Mouse (Mus musculus) ES-E14 (cell line): ENCODE results near the gene Cenpm. TPM values are rescaled to one million over a fixed set of nuclear protein-coding genes. Genes with fewer than 3 reads are reported as not detected.
A peak's percentile ranks its signal among the peaks of the same experiment; 100 is the strongest.

Source experiments
- DNase-seq: peaks from one replicate; pipeline ENCODE4 v3.0.0-alpha.2; 2013; ENCODE audit warnings: low read depth, low spot score
- H3K27ac ChIP-seq: 2 replicates; pipeline ENCODE4 v1.5.1; 2012; ENCODE audit warnings: low read depth, mild to moderate bottlenecking, low read length, moderate library complexity, mixed read lengths; ENCODE audit not compliant: poor library complexity, insufficient read depth, severe bottlenecking
- H3K36me3 ChIP-seq: 2 replicates; pipeline ENCODE4 v1.6.1; 2012; ENCODE audit warnings: mild to moderate bottlenecking, low read length, moderate library complexity, mixed read lengths; ENCODE audit not compliant: control insufficient read depth, poor library complexity, insufficient read depth, severe bottlenecking
- H3K4me1 ChIP-seq, 2 experiments: fragments of 150-350 bp in 1 of 2; sonication (generic) in 1 of 2; 2 replicates each; pipeline ENCODE4 v1.6.1; 2012; ENCODE audit warnings: low read length in 2 of 2, mild to moderate bottlenecking in 1 of 2, mixed read lengths in 1 of 2; ENCODE audit not compliant: control insufficient read depth in 2 of 2, insufficient read depth in 2 of 2, poor library complexity in 1 of 2
- H3K4me3 ChIP-seq, 2 experiments: fragments of 150-350 bp in 1 of 2; sonication (generic) in 1 of 2; 2 replicates each; pipeline ENCODE4 v1.5.1; 2012; ENCODE audit warnings: low read length in 2 of 2, low read depth in 1 of 2, mild to moderate bottlenecking in 1 of 2, mixed read lengths in 1 of 2; ENCODE audit not compliant: insufficient read depth in 1 of 2, poor library complexity in 1 of 2, severe bottlenecking in 1 of 2
- H3K9ac ChIP-seq: 2 replicates; pipeline ENCODE4 v1.6.1; 2012; ENCODE audit warnings: low read depth, mild to moderate bottlenecking, low read length, mixed read lengths; ENCODE audit not compliant: poor library complexity, insufficient read depth, severe bottlenecking
- H3K9me3 ChIP-seq: fragments of 150-350 bp; sonication (generic); 2 replicates; pipeline ENCODE4 v1.6.1; 2012; ENCODE audit warnings: low read depth, mild to moderate bottlenecking, low read length; ENCODE audit not compliant: control insufficient read depth, insufficient read depth
- CHD2 ChIP-seq: IDR thresholded peaks from 2 replicates; pipeline ENCODE4 v1.6.1; 2014; ENCODE audit warnings: mild to moderate bottlenecking, low read depth, low read length, inconsistent platforms
- HCFC1 ChIP-seq: IDR thresholded peaks from 2 replicates; pipeline ENCODE4 v1.6.1; 2012; ENCODE audit warnings: low read length, inconsistent platforms, borderline replicate concordance; ENCODE audit not compliant: insufficient read depth
- MAFK ChIP-seq: IDR thresholded peaks from 2 replicates; pipeline ENCODE4 v1.6.1; 2014; ENCODE audit warnings: mild to moderate bottlenecking, low read depth, low read length, inconsistent platforms; ENCODE audit not compliant: insufficient read depth
- ZC3H11A ChIP-seq: IDR thresholded peaks from 2 replicates; pipeline ENCODE4 v1.6.1; 2012; ENCODE audit warnings: low read depth, mild to moderate bottlenecking, inconsistent platforms, low read length, borderline replicate concordance
- ZNF384 ChIP-seq: IDR thresholded peaks from 2 replicates; pipeline ENCODE4 v1.6.1; 2012; ENCODE audit warnings: low read depth, low read length, inconsistent platforms
- in situ Hi-C, 2 experiments: fragments of 600-800 bp; cut with MboI; formaldehyde crosslinking; loops; one replicate each; pipeline ENCODE4 v1.15.1; 2025; ENCODE audit warnings: low sequenced_read_pairs in 2 of 2, inconsistent platforms in 1 of 2; ENCODE audit not compliant: unreplicated experiment in 2 of 2
- total RNA-seq: library from RNA; depleted of rRNA; stranded (reverse); fragments of 300-350 nt; gene quantifications from 2 replicates; pipeline ENCODE4 v1.2.3, GENCODE M21; 2012

Gene Cenpm
- total RNA-seq, 1 experiment: 80.0 TPM

GRCm38 (mm10) chr15:82207105-82207459, 37.5 kb downstream of the Cenpm start:
- Histone ChIP-seq H3K4me3 (peak overlapping the region; percentile 51 to 54; a peak in 3 of 4 replicates), H3K36me3 (peaks cover 23% of the 10 kb centered on the region), H3K27ac (no peak overlapping the region), H3K9me3 (no peaks in the 10 kb centered on the region), H3K9ac (peak overlapping the region; percentile 39), H3K4me1 (peaks cover 2 to 19% of the 10 kb centered on the region in 2 experiments; a peak in 3 of 4 replicates)
- in situ Hi-C loops: no loop called here
- DNase-seq: no peak
- no peak for TF ChIP-seq CHD2
- TF ChIP-seq MAFK: no peak
- no peak for TF ChIP-seq ZNF384
- TF ChIP-seq ZC3H11A: no peak
- no peak for TF ChIP-seq HCFC1

DNA sequence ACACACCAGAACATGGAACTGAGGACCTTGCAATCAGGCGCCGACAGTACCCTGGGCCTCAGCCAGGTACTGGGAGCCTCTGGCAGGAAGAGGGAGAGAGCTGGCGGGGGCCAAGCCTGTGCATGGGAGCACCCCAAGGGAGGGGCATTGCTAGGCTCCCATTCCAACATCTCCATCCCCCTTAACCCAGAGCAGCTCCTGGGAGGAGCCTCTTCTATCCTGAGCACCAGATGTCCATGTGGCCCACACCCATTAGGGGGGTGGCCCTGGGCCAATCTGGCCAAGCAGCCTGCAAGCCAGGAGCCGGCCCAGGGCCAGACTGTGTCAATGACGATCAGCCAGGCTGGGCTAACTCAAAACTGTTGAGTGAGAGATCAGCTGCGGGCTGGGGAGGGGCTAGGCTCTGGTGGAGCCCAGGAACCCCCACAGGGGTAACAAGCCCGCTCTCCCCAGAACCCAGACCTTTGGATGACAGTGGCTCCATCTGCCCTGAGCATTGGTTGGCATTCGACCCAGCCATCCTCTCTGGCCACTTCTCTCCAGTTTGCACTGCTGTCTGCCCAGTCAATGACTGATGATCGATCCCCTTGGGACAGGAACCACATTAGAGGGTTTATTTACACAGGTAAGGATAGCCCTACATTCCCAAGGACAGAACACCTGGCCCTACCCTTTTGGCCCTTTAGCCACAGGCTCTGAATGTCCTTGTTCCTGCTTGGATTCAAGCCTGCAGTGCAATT, 38.0 kb downstream of the Cenpm start:
- DNase-seq: no peak
- TF ChIP-seq CHD2: no peak
- TF ChIP-seq ZNF384: no peak
- TF ChIP-seq HCFC1: no peak
- no peak for TF ChIP-seq MAFK
- TF ChIP-seq ZC3H11A: no peak
- Histone ChIP-seq H3K4me1 (peaks cover 2 to 19% of the 10 kb centered on the region in 2 experiments; a peak in 3 of 4 replicates), H3K27ac (no peak overlapping the region), H3K9me3 (no peaks in the 10 kb centered on the region), H3K36me3 (peaks cover 26% of the 10 kb centered on the region), H3K9ac (peak overlapping the region; percentile 39), H3K4me3 (peak overlapping the region; percentile 51 to 54; a peak in 3 of 4 replicates)
- in situ Hi-C loops: no loop called here

- H3K9me3 ChIP-seq: no peaks in the 10 kb centered on the region
- H3K4me1 ChIP-seq: peaks cover 0 to 17% of the 10 kb centered on the region in 2 experiments; a peak in 3 of 4 replicates
- in situ Hi-C loops: no loop called here
- peaks cover 40% of the 10 kb centered on the region for H3K36me3 ChIP-seq
- no peak for DNase-seq
- no peak overlapping the region for H3K4me3 ChIP-seq
- H3K27ac ChIP-seq: no peak overlapping the region
- TF ChIP-seq CHD2 (no peak), ZNF384 (no peak)
- H3K9ac ChIP-seq: no peak overlapping the region
Measured at GRCm38 (mm10) chr15:82204680-82205371, 39.7 kb downstream of the Cenpm start.

DNA sequence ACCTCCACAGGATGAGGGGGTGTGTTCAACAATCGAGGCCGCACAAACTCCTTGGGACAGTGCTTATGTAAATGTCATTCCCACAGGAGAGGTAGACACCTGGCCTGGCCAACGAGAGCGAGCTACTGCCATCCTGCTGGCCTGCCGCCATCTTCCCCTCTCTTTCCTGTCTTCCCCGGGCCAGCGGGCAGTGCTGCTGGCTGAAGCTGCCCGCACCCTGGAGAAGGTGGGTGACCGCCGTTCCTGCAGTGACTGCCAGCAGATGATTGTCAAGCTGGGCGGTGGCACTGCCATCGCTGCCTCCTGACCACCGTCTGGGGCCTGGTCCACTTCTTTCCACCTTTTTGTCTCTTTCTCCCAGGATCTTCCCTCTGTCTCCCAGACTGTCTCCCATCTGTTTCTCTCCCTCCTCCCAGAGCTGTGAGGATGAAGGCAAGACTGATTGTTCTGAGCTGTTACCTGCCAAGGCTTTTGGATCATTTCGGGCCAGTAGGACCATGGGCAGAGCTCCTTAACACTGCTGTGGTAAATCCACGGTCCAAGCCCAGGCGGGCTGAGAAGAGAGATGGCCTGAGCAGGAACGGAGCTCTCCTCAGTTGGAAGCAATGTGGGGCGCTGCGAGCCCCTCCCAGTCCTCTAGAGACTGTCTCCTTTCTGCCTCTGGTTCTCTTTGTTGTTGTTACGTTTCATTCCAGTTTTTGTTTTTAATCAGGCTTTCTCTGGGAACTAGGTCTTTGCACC, 40.8 kb downstream of the Cenpm start:
- H3K9me3 ChIP-seq: no peaks in the 10 kb centered on the region
- DNase-seq: no peak
- peaks cover 49% of the 10 kb centered on the region for H3K36me3 ChIP-seq
- in situ Hi-C loops: no loop called here
- H3K9ac ChIP-seq: no peak overlapping the region
- TF ChIP-seq CHD2: no peak
- no peak for TF ChIP-seq MAFK
- TF ChIP-seq ZC3H11A: no peak
- no peak for TF ChIP-seq HCFC1
- TF ChIP-seq ZNF384: no peak
- peaks cover 0 to 17% of the 10 kb centered on the region in 2 experiments; a peak in 3 of 4 replicates for H3K4me1 ChIP-seq
- H3K4me3 ChIP-seq: no peak overlapping the region
- H3K27ac ChIP-seq: no peak overlapping the region
